Mouse (Mus musculus): ENCODE results near the gene Inka1.

The Inka1 gene

GRCm38 (mm10) chr9:107984052-107984753 is 1.5 kb downstream of the Inka1 start:
- in situ Hi-C loops (cut with MboI, MseI) = no loop called here

DNA sequence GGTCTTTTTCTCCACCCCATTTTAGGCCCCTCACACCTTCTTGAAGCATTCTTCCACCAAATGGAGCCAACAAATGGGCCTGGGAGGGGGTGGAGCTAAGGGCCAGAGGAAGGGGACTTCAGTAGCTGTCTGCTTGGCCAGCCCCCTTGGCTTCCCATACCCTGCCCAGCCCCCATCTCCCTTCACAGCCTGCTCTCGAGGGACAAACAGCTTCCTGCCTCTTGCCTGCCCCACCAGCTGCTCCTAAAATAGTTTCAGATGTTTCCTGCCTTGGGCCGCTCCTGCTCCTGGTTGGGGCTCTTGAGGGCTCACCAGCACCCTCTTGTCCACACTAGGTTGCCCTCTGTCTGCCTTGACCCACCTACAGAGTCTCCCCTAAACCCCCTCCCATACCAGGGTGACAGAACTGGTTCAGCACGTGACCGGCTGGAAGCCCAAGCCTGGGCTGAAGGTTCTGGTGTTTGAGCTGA is 2.2 kb downstream of the Inka1 start:
- in situ Hi-C loops (cut with MboI, MseI) = no loop called here

- in situ Hi-C loops (cut with MboI, MseI) = no loop called here
These were observed 2.9 kb downstream of the Inka1 start, which contains the start of gene Gm20661 for GRCm38 (mm10) chr9:107982681-107983346. Gene Gm20661, plus strand, starts transcription at chr9:107983058.

DNA sequence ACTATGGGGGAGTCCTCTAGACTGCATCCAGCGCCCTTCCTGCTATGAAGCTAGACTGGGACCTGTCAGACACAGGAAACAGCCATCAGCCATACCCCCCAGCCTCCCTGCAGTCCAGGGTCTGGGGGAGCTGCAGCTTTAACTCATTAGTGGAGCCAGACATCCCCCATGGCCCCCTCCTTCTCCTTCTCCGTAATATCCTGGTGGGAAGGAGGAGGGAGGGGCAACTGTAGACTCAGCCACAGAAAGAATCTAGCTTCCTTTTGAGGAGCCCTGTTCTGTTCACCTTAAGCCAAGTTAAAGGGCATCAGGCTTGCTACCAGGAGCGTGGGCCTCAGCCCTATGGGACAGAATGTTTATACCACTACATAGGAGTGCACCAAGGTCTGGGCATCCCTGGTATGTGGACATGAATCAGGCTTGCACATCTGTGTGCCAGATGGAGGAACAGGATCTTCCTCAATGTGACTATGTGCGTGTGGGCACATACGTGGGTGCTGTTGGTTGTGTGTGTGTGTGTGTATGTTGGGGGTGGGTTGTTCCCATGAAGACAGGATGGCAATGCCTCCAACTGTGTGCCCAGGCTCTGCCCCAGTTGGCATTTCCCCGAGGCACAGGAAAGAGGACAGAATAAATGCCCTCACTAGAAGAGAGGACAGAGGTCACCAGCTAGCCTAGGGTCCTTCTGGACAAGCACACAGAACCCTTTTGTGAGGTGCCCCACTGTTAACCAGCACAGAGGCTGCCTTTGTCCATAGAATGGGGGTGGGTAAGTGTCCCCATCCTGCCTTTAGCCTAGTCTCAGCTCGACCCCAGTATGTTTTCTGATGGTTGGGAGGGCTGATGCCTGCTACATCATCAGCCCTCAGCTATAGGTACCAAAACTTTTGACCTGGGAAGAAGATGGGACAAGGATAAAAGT is 3.7 kb downstream of the Inka1 start:
- in situ Hi-C loops (cut with MboI, MseI) = no loop called here

- in situ Hi-C loops (cut with MboI, MseI) = no loop called here
These were observed 6.9 kb downstream of the Inka1 start for GRCm38 (mm10) chr9:107978815-107979214.

DNA sequence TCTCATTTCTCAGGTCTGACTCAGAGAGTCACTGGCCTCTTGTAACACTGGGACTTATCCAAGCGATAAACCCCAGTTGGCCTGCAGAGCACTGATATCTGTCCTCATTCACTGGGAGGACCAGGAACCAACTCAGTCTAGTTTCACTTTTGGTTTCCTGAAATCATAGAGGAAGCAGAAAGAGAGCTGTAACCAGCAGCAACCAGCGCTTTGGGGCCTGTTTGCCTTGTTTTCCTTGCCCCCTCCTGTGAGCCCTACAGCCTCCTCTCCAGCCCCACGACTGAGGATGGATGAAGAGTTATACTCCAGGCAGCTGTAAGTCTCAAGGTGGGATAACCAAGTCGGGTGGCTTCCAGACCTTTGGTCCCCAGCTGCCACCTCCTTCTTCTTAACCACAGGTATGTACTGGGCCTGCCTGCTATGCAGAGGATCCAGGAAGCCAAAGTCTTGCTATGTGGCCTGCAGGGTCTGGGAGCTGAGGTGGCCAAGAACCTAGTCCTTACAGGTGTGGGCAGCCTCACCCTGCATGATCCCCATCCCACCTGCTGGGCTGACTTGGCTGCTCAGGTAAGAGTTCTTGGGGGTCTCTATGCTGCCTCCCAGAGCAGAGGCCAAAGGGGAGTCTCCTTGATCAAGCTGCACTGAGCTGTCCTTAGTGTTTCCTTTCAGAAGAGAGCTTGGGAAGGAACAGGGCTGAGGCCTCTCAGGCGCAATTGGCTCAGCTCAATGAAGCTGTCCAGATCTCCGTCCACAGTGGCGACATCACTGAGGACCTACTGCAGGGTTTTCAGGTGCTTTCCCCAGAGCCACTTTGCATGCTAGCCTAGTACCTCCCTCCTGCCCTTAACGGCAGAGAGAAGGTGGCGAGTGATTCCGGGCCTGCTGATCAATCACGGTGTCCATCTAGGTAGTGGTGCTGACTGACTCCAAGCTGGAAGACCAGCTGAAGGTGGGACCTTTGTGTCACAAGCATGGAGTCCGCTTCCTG is 10.0 kb downstream of the Inka1 start, which contains the start of gene Uba7:
Uba7 (plus strand) TSS at position 107 of the 988 bp plus-strand sequence.
- in situ Hi-C loops (cut with MboI, MseI) = no loop called here

GRCm38 (mm10) chr9:107974491-107975171 is 11.0 kb downstream of the Inka1 start:
- in situ Hi-C loops (cut with MboI, MseI) = no loop called here

DNA sequence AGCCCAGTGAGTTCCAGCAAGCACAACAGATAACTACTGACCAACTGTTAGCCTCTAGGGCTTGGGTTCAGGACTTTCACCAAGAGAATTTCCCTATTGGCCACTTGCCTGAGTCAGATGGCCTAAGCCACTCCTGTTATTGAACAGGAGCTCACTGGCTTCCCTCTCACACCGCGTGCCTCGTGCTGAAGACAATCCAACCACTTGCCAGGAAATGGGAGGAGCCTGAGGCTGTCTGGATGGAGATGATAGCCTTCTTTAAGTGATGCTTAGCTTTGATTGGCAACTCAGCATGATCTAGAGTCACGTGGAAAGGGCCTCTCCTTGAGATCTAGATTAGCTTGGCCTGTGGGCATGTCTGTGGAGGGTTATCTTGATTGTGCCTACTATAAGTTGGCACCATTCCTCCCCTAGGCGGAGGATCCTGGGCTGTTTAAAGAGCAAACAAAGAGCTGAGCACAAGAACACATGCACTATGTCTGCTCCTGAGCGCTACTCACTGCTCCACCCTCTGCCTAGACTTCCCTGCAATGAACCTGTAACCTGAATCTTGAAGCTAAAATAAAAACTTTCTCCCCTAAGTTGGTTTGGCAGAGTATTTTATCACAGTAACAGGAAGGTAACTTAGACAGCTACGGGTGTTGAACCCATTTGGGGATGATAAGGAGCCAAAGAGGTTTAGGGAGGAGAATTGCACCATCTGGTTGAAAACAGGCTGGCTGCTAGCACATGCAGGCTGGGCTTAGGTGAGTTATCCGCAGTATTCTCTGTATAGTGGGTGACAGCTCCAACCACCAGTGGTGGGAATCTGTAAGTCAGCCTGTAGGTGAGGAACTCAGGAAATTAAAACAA is 13.8 kb downstream of the Inka1 start:
- in situ Hi-C loops (cut with MboI, MseI) = no loop called here

DNA sequence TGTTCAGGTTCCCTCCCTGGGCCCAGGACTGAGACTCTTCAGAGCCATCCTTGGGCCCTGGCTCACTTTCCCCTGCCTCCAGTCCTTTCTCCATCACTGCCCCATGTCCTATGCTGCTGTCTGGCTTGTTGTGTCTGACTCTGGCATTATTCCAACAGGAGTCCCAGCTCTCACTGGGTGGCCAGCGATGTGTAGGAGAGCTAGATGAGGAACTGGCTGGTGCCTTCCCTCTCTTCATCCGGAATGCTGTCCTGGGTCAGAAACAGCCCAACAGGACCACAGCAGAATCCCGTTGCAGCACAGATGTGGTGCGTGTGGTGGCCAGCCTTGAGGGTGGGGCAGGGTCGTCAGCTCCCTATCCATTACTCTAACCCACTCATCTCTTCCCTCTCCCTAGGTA is 15.4 kb downstream of the Inka1 start:
- in situ Hi-C loops (cut with MboI, MseI) = no loop called here

DNA sequence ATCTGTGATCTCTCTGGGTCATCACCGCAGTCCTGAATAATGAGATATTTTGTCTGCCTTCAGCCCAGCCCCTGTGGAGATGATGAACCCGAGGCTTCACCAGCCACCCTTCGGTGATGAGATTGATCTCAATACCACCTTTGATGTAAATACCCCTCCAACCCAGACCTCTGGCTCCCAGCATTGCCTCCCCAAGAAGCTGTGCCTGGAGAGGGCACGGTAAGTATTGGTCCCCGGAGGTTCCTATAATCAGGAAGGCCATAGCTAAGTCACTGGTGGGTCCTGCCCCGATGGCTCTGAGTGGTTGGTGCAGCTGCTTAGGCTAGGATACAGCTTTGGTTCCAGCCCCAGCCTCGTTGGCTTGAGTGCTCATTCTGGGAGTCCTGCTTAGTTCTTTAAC is 17.1 kb downstream of the Inka1 start:
- in situ Hi-C loops (cut with MboI, MseI) = loop anchor here (5.0 kb wide), 1 partner anchor 89 kb away; no protein-coding TSS in a partner anchor

- in situ Hi-C loops (cut with MboI, MseI) = loop anchor here (5.0 kb wide), 1 partner anchor 90 kb away; no protein-coding TSS in a partner anchor
These were observed 18.2 kb downstream of the Inka1 start for GRCm38 (mm10) chr9:107967437-107967836.

DNA sequence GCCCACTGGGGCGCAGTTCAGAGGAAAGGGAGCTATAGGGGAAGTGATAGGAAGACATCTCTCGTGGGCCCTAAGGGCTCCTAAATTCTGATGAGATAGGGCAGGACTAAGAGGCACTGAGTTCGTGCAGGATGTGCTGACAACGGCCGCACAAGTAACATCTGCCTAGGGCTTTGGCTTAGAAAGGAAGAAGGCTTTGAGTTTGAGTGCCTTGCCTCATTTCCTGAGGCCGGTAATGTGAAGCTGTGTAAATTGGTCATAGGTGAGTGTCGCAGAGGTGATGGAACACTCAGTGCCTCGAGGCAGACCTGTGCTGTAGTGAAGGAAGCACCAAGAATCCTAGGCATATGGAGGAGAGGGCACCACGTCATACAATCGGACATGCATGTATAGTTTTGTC is 19.0 kb downstream of the Inka1 start:
- in situ Hi-C loops (cut with MboI, MseI) = loop anchor here (5.0 kb wide), 1 partner anchor 91 kb away; no protein-coding TSS in a partner anchor

DNA sequence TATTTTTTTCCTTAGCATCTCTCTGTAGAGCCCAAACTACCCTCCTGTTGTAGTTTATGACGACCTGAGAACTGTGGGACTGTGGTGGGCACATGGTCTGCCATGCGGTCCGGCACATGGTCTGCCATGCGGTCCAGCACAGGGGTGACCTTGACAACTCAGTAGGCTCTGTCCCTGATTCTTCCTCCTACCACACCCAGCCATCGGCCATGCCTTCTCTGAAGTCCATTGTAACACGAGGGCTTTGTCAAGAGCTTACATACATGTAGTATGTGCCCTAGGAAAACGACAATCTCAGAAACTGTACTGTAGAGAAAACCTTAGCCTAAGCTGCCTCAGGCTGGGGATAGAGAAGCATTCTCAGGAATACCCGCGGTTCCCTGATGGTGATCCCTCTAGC is 21.0 kb downstream of the Inka1 start:
- in situ Hi-C loops (cut with MboI, MseI) = loop anchor here (5.0 kb wide), 1 partner anchor 93 kb away; no protein-coding TSS in a partner anchor

DNA sequence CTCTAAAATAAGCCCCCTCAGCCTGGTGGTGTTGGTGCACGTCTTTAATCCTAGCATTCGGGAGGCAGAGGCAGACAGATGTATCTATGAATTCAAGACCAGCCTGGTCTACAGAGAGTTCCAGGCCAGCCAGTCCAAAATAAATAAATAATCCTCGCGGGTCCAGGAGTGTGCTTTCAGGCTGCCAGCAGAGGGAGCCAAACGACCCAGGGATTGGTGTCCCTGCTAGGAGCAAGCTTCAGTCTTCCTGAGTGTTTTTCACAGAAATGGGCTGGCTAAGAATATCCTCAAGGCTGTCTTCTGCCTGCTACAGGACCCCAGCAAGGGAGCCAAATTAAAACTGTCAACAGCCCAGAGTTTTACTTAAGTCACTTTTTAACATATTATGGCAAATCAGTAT is 22.0 kb downstream of the Inka1 start:
- in situ Hi-C loops (cut with MboI, MseI) = no loop called here

GRCm38 (mm10) chr9:107962916-107963315 is 22.8 kb downstream of the Inka1 start:
- in situ Hi-C loops (cut with MboI, MseI) = no loop called here

GRCm38 (mm10) chr9:107961881-107962280 is 23.8 kb downstream of the Inka1 start:
- in situ Hi-C loops (cut with MboI, MseI) = no loop called here

DNA sequence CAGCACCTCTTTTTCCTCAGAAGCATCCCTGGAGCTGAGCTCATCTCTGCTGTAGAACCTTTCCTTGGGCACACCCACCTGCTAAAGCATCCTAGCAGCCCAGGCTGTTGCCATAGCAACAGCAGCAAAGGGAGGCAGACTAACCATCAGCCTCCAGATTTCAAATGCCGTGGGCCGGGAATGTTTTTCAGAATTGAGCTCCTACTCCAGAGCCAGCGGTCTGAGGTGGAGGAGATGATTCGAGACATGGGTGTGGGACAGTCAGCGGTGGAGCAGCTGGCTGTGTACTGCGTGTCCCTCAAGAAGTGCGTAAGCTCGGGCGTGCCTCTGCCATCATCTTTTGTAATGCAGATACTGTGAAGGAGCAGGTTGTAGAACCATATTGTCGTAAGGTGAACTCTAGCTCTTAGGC is 24.3 kb downstream of the Inka1 start:
- in situ Hi-C loops (cut with MboI, MseI) = no loop called here

DNA sequence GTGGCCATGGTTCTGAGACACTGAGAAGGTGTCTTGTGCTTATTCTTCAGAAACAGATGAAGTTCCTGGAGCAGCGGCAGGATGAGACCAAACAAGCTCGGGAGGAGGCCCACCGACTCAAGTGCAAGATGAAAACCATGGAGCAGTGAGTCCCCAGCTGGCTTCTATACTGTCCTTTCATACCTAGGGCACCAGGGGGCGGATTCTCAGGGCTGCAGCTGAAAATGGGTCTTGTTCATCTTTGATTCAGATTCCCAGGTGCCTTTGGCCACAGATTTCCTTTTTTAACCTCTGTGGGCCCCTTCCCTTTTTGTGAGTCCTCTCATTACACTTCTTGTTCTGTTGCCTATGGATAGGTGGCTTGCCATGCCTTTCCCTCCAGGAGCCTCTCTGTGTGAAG is 24.8 kb downstream of the Inka1 start:
- in situ Hi-C loops (cut with MboI, MseI) = no loop called here

- in situ Hi-C loops (cut with MboI, MseI) = no loop called here
These were observed 25.8 kb downstream of the Inka1 start for GRCm38 (mm10) chr9:107959896-107960295.

Measured in T-helper 2 cell (primary cell).